Mouse (Mus musculus) hindbrain, embryonic 12.5 days (tissue): ENCODE measurements at regions not wholly inside any gene's neighbourhood (a gene's known extent, or its start where the extent isn't known, plus 50 kb on each side); places are given as distances from the start of the nearest gene placed in this dataset.

Experiments used
- ATAC-seq: fragments of 200-750 bp; cut with Nextera tagmentation; 2 replicates; pipeline ENCODE4 v1.8.0; 2017; ENCODE audit warnings: moderate TSS enrichment; ENCODE audit not compliant: low FRiP score
- H3K27ac ChIP-seq: fragments of 300-500 bp; sonication (generic); 2 replicates; pipeline ENCODE4 v1.5.1; 2016; ENCODE audit warnings: mild to moderate bottlenecking
- H3K27me3 ChIP-seq: fragments of 300-500 bp; sonication (generic); 2 replicates; pipeline ENCODE4 v1.6.1; 2016; ENCODE audit warnings: mild to moderate bottlenecking
- H3K36me3 ChIP-seq: fragments of 300-500 bp; sonication (generic); 2 replicates; pipeline ENCODE4 v1.6.1; 2016; ENCODE audit warnings: mild to moderate bottlenecking
- H3K4me1 ChIP-seq: fragments of 300-500 bp; sonication (generic); 2 replicates; pipeline ENCODE4 v1.6.1; 2016
- H3K4me2 ChIP-seq: fragments of 300-500 bp; sonication (generic); replicated peaks from 2 replicates; pipeline ENCODE4 v1.6.1; 2016; ENCODE audit warnings: mild to moderate bottlenecking
- H3K4me3 ChIP-seq: fragments of 300-500 bp; sonication (generic); 2 replicates; pipeline ENCODE4 v1.5.1; 2016; ENCODE audit warnings: mild to moderate bottlenecking
- H3K9ac ChIP-seq: fragments of 300-500 bp; sonication (generic); 2 replicates; pipeline ENCODE4 v1.6.1; 2016; ENCODE audit warnings: mild to moderate bottlenecking, moderate library complexity
- H3K9me3 ChIP-seq: fragments of 300-500 bp; sonication (generic); replicated peaks from 2 replicates; pipeline ENCODE4 v1.6.1; 2016; ENCODE audit warnings: mild to moderate bottlenecking
- WGBS: fragments of 180-500 bp; shearing (Covaris S2); methylation state at CpG from one replicate; pipeline ENCODE4 v1.1.7; 2016; 5-methylcytosine and 5-hydroxymethylcytosine counted together

DNA sequence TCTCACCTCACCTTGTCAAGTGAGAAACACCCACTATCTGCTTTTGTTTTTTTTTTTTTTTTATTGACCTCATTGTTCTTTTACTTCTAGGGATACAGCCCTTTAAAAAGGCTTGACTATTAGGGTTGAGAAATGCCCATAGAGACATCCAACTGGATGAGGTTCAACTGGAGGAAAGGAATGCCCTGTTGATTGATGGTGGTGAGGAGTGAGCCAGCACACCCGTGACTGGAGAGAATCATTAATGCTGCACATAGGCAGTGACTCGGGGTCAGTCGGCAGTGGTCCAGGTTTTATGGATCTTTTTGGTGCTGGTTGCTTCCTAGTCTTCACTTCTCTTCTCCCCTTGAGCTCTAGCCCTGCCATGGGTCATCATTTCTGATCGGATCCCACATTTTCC is 82.9 kb upstream of the Cryz start:
- no peak for ATAC-seq
- no peak overlapping the region for H3K4me3 ChIP-seq

DNA sequence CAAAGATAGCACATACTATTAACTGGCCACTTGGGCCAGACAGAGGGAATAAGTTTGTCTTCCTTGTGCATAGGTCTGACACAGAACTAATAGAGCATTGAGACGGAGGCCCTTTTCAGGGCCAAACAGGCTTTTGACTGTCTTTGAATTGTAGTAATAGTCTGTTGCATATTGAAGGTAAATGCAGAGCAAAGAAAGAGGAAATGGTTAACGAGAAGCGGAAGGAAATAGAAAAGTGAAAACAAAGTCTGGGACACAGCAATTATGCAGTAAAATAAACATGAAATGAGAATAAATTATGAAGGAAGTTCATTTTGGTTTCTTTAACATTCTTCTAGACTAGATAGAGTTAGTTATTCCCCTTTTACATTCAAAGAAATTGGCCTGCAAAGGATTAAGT is 86.4 kb upstream of the Cryz start:
- no peaks in the 10 kb centered on the region for H3K27me3 ChIP-seq
- no peak overlapping the region for H3K4me3 ChIP-seq
- no peaks in the 10 kb centered on the region for H3K36me3 ChIP-seq
- WGBS = 79% methylated on average over 3 of the region's 3 CpGs
- ATAC-seq = no peak
- no peaks in the 10 kb centered on the region for H3K4me1 ChIP-seq
- H3K4me2 ChIP-seq = no peak overlapping the region
- H3K27ac ChIP-seq = no peak overlapping the region
- no peak overlapping the region for H3K9ac ChIP-seq
- H3K9me3 ChIP-seq = no peaks in the 10 kb centered on the region

More for the DNA sequence above, 82.9 kb upstream of the Cryz start:
- Histone ChIP-seq H3K9ac (no peak overlapping the region), H3K36me3 (no peaks in the 10 kb centered on the region), H3K27ac (no peak overlapping the region), H3K27me3 (no peaks in the 10 kb centered on the region), H3K9me3 (no peaks in the 10 kb centered on the region), H3K4me2 (no peak overlapping the region), H3K4me1 (no peaks in the 10 kb centered on the region)
- 93% methylated on average over 4 of the region's 4 CpGs for WGBS

DNA sequence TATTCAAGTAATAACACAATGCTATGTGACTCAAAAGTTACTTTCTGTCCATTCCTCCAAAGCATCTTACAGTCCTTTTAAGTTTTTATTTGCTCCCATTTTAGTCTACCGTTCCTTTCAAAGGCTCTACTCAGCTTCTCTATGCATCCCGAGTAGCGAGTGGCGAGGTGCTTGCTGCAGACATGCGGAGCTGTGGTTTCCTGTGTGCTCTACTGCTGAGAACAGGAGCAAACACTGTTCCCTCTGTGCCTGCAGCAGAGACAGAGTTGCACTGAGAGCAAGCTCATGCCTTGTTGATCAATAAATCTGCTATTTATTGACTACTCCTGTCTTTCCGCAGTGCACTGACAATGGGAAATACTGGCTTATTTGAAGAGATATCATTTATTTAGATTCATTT is 87.1 kb upstream of the Cryz start:
- 78% methylated on average over 6 of the region's 6 CpGs for WGBS
- Histone ChIP-seq H3K4me1 (no peaks in the 10 kb centered on the region), H3K27me3 (no peaks in the 10 kb centered on the region), H3K36me3 (no peaks in the 10 kb centered on the region), H3K4me3 (no peak overlapping the region), H3K9ac (no peak overlapping the region), H3K9me3 (no peaks in the 10 kb centered on the region), H3K4me2 (no peak overlapping the region), H3K27ac (no peak overlapping the region)
- ATAC-seq = no peak

DNA sequence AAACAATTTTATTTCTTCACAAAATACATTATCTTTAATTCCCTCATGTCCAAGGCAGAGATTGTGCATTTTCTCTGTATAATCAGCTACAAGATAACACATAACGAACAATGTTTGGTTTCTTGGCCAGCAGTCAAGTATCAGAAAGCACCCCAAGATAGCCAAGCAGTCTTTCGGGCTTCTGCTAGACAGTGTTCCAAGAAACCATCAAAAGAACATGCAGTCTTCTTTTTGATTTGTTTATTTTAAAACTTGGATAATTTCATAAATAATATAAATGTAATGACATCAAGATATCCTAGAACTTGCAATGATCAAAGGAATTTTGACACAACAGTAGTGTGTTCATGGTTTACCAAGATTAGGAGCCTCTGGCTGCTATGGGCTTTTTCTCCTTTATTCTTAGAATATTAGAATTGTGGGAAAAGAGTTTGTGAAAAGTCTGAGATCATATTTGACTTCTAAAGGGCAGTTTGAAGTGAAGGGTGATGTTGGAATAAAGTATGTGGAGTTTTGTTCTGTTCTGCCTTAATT is 103.1 kb upstream of the Cryz start:
- 93% methylated on average over 2 of the region's 2 CpGs for WGBS
- Histone ChIP-seq H3K4me3 (no peak overlapping the region), H3K9ac (no peak overlapping the region), H3K27ac (no peak overlapping the region), H3K27me3 (no peaks in the 10 kb centered on the region), H3K36me3 (no peaks in the 10 kb centered on the region), H3K4me1 (no peaks in the 10 kb centered on the region), H3K4me2 (no peak overlapping the region), H3K9me3 (no peaks in the 10 kb centered on the region)
- ATAC-seq = no peak

DNA sequence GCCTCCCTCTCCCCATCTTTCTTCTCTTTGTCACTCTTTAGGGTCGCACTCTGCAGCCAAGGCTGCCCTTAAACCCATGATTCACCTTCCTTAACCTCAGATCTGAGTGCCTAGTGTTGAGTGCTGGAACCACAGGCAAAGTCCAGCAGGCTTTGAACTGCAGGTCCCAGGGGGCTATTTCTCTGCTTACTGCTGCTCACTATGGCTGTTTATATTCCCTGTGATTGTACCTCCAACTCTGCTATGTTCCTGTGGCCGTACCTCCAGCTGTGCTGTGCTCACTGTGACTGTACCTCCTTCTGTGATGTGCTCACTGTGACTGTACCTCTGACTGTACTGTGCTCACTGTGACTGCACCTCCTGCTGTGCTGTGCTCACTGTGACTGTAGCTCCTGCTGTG is 124.1 kb upstream of the Cryz start:
- no peak overlapping the region for H3K27ac ChIP-seq
- no peak for ATAC-seq
- H3K4me2 ChIP-seq = no peak overlapping the region
- no peak overlapping the region for H3K9ac ChIP-seq
- WGBS = 71% methylated on average over 2 of the region's 2 CpGs
- no peak overlapping the region for H3K4me3 ChIP-seq
- H3K36me3 ChIP-seq = no peaks in the 10 kb centered on the region
- H3K27me3 ChIP-seq = no peaks in the 10 kb centered on the region
- 0 out of 2 replicates have a peak, but pooled peaks cover 4% of the 10 kb centered on the region for H3K4me1 ChIP-seq
- H3K9me3 ChIP-seq = no peaks in the 10 kb centered on the region

DNA sequence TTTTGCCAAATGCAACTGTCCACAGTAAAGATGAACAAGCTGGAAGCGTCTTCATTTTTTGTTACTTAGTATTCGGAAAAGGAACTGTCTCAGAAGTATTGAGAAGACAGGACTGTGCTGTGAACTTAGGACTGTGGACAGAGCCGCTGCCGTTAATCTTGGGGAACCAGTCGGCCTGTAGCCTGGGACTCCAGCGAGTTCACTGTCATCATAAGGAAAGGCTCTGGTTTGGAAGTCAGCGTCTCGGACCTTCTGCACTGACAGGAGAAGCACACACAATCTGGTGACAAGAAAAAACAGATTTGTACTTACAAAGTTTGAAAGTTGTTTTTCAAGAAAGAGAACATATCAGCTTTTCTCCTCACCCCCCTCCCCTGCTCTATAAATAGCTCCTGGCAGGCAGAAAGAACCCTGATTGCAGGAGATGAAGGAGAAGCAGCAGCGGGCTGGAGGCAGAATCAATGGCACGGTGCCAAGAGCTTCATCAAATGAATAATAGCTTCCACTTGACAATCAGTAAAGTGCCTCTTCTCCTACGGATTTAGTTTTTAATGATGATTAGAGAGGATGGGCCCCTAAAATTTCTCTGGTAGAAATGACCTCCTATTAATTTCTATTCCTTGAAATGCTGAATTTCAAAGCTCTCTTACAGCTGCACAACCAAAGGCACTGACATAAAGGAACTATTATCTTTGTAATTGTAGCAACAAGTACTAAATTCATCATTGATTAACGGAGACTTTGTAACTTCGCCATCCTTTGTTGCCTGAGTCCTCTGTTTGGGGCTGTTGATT is 128.7 kb upstream of the Cryz start:
- peak overlapping the region; percentile 7; the same call in 1 of the 2 replicates for H3K4me2 ChIP-seq
- no peak overlapping the region for H3K4me3 ChIP-seq
- peak; percentile 48; the same call in 1 of the 2 replicates for ATAC-seq
- no peaks in the 10 kb centered on the region for H3K36me3 ChIP-seq
- no peaks in the 10 kb centered on the region for H3K27me3 ChIP-seq
- H3K9me3 ChIP-seq = no peaks in the 10 kb centered on the region
- no peak overlapping the region for H3K27ac ChIP-seq
- H3K4me1 ChIP-seq = 0 out of 2 replicates have a peak, but pooled peaks cover 4% of the 10 kb centered on the region
- WGBS = 39% methylated on average over 13 of the region's 13 CpGs
- no peak overlapping the region for H3K9ac ChIP-seq

DNA sequence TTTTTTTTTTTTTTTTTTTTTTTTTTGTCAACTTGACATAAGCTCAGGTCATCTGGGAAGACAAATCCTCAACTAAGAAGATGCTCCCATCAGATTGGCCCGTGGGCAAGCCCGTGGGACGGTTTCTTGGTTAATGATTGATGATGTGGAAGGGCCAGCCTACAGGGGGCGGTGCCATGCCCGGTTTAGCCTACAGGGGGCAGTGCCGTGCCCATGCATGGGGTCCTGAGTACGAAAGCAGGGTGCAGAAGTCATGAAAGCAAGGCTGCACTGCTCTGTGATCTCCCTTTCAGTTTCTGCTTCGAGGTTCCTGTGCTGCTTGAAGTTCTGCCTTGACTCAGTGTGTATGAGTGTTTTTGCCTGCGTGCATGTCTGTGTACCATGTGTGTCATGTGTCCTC is 127.7 kb upstream of the Lhx8 start:
- H3K9me3 ChIP-seq = no peaks in the 10 kb centered on the region

DNA sequence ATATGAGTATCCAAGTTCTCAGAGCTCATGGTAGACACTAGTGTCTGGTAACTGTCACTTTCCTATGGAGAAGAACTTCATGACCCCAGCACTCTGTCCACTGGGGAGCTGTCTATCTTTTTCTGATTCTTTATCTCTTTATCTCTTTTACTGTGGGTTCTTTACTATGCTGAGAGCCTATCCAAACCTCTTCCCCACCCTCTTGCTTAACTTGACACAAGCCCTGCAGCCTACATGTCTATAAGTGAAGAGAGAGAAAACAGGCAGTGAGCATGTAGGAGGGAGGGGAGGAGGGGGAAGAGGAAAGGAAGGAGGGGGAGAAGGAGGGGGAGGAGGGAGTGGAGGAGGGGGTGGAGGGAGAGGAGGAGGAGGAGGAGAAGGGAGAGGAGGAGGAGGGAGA is 122.6 kb upstream of the Lhx8 start:
- ATAC-seq = no peak
- Histone ChIP-seq H3K9me3 (peaks cover 1% of the 10 kb centered on the region; the same call in 1 of the 2 replicates), H3K27me3 (no peaks in the 10 kb centered on the region), H3K4me2 (no peak overlapping the region), H3K4me1 (no peaks in the 10 kb centered on the region), H3K36me3 (no peaks in the 10 kb centered on the region), H3K9ac (no peak overlapping the region), H3K27ac (no peak overlapping the region), H3K4me3 (no peak overlapping the region)

More for the DNA sequence above, 127.7 kb upstream of the Lhx8 start:
- Histone ChIP-seq H3K27ac (no peak overlapping the region), H3K4me3 (no peak overlapping the region), H3K36me3 (no peaks in the 10 kb centered on the region), H3K9ac (no peak overlapping the region), H3K4me1 (no peaks in the 10 kb centered on the region), H3K4me2 (no peak overlapping the region), H3K27me3 (no peaks in the 10 kb centered on the region)
- WGBS = 84% methylated on average over 9 of the region's 9 CpGs
- ATAC-seq = no peak

DNA sequence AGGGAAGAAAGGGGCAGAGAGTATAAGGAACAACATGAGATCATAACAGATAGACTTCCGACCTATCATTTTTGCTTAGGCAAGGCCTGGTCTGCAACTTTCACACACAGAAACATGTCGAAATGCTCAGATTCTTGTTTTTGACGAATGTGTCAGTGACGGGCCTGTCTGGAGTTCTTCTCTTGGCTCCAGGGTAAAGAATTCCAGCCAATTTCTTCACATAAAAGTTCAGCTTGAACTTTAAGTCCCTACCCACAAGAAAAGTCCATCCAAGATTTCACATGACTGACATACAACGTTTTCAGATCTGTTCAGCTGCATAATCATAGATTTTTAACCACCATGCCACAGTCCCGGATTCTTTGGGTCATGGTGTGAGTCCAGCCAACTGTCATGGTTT is 122.1 kb upstream of the Lhx8 start:
- WGBS = 82% methylated on average over 6 of the region's 6 CpGs
- ATAC-seq = no peak
- Histone ChIP-seq H3K9ac (no peak overlapping the region), H3K4me3 (no peak overlapping the region), H3K4me1 (no peaks in the 10 kb centered on the region), H3K9me3 (peaks cover 4% of the 10 kb centered on the region; the same call in 1 of the 2 replicates), H3K36me3 (no peaks in the 10 kb centered on the region), H3K27ac (no peak overlapping the region), H3K27me3 (no peaks in the 10 kb centered on the region), H3K4me2 (no peak overlapping the region)

DNA sequence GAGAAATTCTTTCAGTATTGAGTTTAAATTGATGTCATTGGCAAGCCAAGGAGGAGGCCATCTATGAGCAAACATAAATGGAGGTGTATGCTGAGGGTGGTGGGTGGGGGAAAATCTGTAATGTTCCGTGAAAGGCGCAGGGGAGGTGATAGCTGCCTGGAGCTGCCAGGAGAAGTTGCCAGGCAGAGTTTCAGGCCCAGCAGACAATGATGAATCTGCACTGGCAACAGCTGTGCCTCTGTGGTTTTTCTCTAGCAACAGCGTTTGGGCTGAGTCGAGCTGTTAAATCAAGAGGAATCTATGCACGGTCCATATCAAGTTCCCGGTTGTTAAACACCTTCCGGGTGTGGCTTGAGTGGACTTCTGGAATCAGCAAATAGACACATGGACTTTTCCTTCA is 120.7 kb upstream of the Lhx8 start:
- Histone ChIP-seq H3K9ac (no peak overlapping the region), H3K9me3 (peaks cover 4% of the 10 kb centered on the region; the same call in 1 of the 2 replicates), H3K4me1 (no peaks in the 10 kb centered on the region), H3K4me2 (no peak overlapping the region), H3K27me3 (no peaks in the 10 kb centered on the region), H3K27ac (no peak overlapping the region), H3K4me3 (no peak overlapping the region), H3K36me3 (no peaks in the 10 kb centered on the region)
- WGBS = 82% methylated on average over 7 of the region's 7 CpGs
- ATAC-seq = no peak

DNA sequence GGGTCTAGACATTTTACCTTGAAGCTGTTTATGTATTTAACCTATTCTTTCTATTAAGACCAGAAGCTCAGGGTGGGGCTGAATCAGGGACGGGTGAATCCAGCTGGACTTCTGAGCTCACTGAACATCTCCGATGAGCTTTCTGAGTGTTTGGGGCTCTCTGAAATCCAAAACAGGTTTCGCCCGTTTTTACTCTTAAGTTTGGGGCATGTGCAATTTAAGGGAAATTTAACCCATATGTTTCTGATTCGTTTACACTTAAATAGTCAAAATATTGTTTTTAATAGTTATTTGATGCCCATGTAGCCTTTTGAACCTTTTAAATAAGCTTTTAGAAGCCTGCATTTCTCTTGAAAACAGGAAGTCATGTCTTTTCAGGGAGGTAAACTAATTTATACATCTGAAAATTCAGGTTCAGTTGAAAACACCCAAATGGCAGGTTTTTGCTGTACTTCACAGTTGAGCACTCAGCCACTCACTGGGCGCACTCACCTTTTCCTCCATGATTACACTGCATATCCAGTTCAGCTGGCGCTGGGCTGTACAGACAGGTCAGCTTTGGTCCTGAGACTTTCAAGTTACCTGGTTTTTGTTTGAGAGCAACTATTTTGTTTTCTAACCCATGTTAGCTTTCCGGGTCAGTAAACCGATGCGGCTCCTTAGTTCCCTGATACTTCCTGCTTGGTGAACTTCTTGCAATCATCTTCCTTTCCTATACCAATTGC is 113.1 kb upstream of the Lhx8 start:
- H3K4me2 ChIP-seq = no peak overlapping the region
- ATAC-seq = no peak
- 85% methylated on average over 10 of the region's 10 CpGs for WGBS
- H3K9ac ChIP-seq = no peak overlapping the region
- no peaks in the 10 kb centered on the region for H3K4me1 ChIP-seq
- H3K4me3 ChIP-seq = no peak overlapping the region
- H3K36me3 ChIP-seq = no peaks in the 10 kb centered on the region
- no peaks in the 10 kb centered on the region for H3K27me3 ChIP-seq
- peaks cover 4% of the 10 kb centered on the region; the same call in 1 of the 2 replicates for H3K9me3 ChIP-seq
- H3K27ac ChIP-seq = no peak overlapping the region

DNA sequence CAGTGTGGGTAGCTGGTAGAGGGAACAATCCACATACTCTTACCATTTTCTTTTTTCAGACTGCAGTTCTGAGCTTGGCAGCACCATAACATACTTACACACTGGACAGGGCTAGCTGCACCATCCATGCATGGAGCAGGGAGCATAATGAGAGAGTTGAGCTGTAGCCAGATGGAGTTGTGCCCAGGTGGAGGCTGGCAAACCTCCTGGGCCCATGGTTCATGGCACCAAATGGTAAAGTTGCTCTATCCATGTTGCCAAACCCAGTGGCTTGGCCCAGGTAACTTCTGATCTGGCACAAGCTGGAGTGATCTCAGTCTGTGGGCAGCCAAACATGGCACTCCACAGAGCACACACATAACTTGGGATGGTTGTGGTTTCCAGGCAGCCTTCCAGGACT is 111.0 kb upstream of the Lhx8 start:
- Histone ChIP-seq H3K4me3 (no peak overlapping the region), H3K9me3 (0 out of 2 replicates have a peak, but pooled peaks cover 2% of the 10 kb centered on the region), H3K4me2 (no peak overlapping the region), H3K27me3 (no peaks in the 10 kb centered on the region), H3K4me1 (no peaks in the 10 kb centered on the region), H3K36me3 (no peaks in the 10 kb centered on the region), H3K27ac (no peak overlapping the region), H3K9ac (no peak overlapping the region)
- no peak for ATAC-seq
